Mouse (Mus musculus) stomach, embryonic 15.5 days (tissue): ENCODE results near the gene Lss. TPM values are rescaled to one million over a fixed set of nuclear protein-coding genes. Genes with fewer than 3 reads are reported as not detected.

Experiments
- ATAC-seq: fragments of 200-750 bp; cut with Nextera tagmentation; 2 replicates; pipeline ENCODE4 v1.8.0; 2017; ENCODE audit warnings: low read depth, moderate number of reproducible peaks, moderate TSS enrichment; ENCODE audit not compliant: insufficient read depth, low FRiP score
- H3K27ac ChIP-seq: fragments of 300-500 bp; sonication (generic); 2 replicates; pipeline ENCODE4 v1.5.1; 2015; ENCODE audit warnings: mild to moderate bottlenecking, inconsistent platforms
- H3K27me3 ChIP-seq: fragments of 300-500 bp; sonication (generic); replicated peaks from 2 replicates; pipeline ENCODE4 v1.6.1; 2015; ENCODE audit warnings: inconsistent platforms
- H3K36me3 ChIP-seq: fragments of 300-500 bp; sonication (generic); 2 replicates; pipeline ENCODE4 v1.6.1; 2015; ENCODE audit warnings: inconsistent platforms
- H3K4me1 ChIP-seq: fragments of 300-500 bp; sonication (generic); 2 replicates; pipeline ENCODE4 v1.6.1; 2015; ENCODE audit warnings: inconsistent platforms
- H3K4me2 ChIP-seq: fragments of 300-500 bp; sonication (generic); 2 replicates; pipeline ENCODE4 v1.6.1; 2015; ENCODE audit warnings: mild to moderate bottlenecking, inconsistent platforms
- H3K4me3 ChIP-seq: fragments of 300-500 bp; sonication (generic); replicated peaks from 2 replicates; pipeline ENCODE4 v1.5.1; 2015; ENCODE audit warnings: inconsistent platforms
- H3K9ac ChIP-seq: fragments of 300-500 bp; sonication (generic); 2 replicates; pipeline ENCODE4 v1.6.1; 2015; ENCODE audit warnings: inconsistent platforms
- H3K9me3 ChIP-seq: fragments of 300-500 bp; sonication (generic); 2 replicates; pipeline ENCODE4 v1.6.1; 2016; ENCODE audit warnings: inconsistent platforms
- WGBS: fragments of 180-500 bp; shearing (Covaris S2); methylation state at CpG from one replicate; pipeline ENCODE4 v1.1.7; 2015; 5-methylcytosine and 5-hydroxymethylcytosine counted together
- polyA plus RNA-seq: library from polyadenylated mRNA; unstranded; fragments of >200 nt; fragmentation: Nextera tagmentation; extraction: Ambion mirVana; gene quantifications from 2 replicates; pipeline ENCODE4 v1.2.1, GENCODE M21; 2015

The Lss gene
- polyA plus RNA-seq, 1 experiment from 2014 or later: 51.9 TPM

DNA sequence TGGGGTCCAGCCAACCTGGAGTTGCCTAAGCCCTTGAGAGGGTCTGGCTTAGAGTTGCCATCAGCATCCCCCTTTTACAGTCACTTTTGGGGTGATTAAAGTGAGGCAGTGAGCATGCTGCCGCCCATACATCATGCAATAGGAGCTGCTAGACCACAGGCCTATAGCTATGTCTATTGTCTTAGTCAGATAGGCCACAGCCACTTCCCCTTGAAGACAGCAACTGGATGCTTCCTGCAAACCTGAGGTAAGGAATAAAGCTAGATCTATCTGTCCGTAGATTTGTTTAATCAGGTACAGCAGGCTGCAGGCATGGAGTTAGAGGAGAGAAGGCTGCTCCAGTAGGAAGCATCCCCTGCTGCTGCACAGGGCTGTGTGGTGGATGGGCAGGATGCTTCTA is 39.7 kb downstream of the Lss start:
- H3K27ac ChIP-seq: no peak overlapping the region
- no peak overlapping the region for H3K4me3 ChIP-seq
- no peaks in the 10 kb centered on the region for H3K4me1 ChIP-seq
- H3K27me3 ChIP-seq: no peaks in the 10 kb centered on the region
- no peaks in the 10 kb centered on the region for H3K36me3 ChIP-seq
- no peak for ATAC-seq
- no peak overlapping the region for H3K4me2 ChIP-seq
- H3K9me3 ChIP-seq: no peaks in the 10 kb centered on the region
- WGBS: 76% methylated on average over 2 of the region's 2 CpGs
- H3K9ac ChIP-seq: no peak overlapping the region

DNA sequence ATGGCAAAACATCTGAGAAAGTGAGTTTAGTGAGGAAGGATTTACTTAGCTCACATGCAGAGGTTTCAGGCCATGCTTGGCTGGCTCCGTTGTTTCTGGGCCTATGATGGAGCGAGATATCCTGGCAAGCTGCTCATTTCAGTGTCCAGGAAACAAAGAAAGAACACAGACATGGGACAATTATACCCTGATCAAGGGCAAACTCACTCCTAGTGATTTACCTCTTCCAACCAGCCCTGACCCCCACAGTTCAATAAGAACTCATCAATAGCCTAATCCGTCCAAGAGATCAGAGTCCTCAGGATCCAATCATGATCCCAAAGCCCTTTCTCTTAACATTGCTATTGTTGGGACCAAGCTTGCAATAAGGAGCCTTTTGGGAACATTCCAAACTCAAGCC is 40.8 kb downstream of the Lss start:
- 86% methylated on average over 3 of the region's 3 CpGs for WGBS

DNA sequence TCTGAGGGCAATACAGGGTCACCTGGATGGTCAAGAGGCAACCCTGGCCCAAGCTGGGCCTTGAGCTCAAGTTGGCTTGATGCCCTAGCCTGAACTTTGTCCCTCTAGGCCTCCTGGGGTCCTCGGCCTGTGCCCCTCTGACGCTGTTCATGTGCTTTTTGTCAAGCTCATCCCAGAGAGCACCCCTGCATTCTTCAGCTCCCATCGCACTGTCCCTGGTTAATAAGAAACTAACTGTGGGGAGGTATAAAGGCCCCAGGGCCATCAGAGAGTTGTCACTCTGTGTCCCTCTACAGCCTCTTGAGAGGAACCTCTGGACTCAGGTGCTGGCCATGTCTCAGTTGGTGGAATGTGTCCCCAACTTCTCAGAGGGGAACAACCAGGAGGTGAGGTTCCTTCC is 44.0 kb downstream of the Lss start, which contains the start of gene Ftcd:
Gene Ftcd, plus strand, starts transcription at position 275 of the 400 bp plus-strand sequence.
- no peak; the same call in 1 of the 2 replicates for ATAC-seq
- 81% methylated on average over 3 of the region's 3 CpGs for WGBS
- H3K9me3 ChIP-seq: no peaks in the 10 kb centered on the region

More for the DNA sequence above, 40.8 kb downstream of the Lss start:
- Histone ChIP-seq H3K4me3 (no peak overlapping the region), H3K27ac (no peak overlapping the region), H3K27me3 (no peaks in the 10 kb centered on the region), H3K9me3 (no peaks in the 10 kb centered on the region), H3K4me1 (no peaks in the 10 kb centered on the region), H3K4me2 (no peak overlapping the region), H3K9ac (no peak overlapping the region), H3K36me3 (no peaks in the 10 kb centered on the region)
- no peak for ATAC-seq

DNA sequence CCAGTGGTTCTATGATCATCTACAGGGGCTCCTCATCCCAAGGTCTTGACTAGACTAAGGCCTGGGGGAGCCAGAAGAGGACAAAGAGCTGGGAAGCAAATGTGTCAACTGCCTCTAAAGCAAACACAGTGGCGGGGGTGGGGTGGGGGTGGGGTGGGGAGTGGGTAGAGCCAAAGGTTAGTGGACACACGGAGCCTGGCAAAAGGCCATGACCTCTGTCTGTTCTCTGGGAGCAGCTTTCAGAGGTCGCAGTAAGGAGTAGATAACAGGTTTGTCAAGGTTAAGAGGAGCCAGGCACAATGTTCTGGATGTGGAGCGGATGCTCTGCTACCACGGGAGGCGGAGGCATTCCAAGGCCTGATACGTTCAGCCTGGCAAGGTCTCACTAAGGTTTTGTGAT is 45.5 kb downstream of the Lss start:
- no peaks in the 10 kb centered on the region for H3K36me3 ChIP-seq
- H3K4me2 ChIP-seq: no peak overlapping the region
- no peak overlapping the region for H3K9ac ChIP-seq
- no peak overlapping the region for H3K27ac ChIP-seq
- ATAC-seq: no peak; the same call in 1 of the 2 replicates
- 60% methylated on average over 7 of the region's 7 CpGs for WGBS
- no peaks in the 10 kb centered on the region for H3K4me1 ChIP-seq
- H3K9me3 ChIP-seq: no peaks in the 10 kb centered on the region
- H3K27me3 ChIP-seq: no peaks in the 10 kb centered on the region
- H3K4me3 ChIP-seq: no peak overlapping the region

More for the DNA sequence above, 44.0 kb downstream of the Lss start, which contains the start of gene Ftcd:
- Histone ChIP-seq H3K4me2 (no peak within 1 kb of the TSS), H3K36me3 (no peaks in the 10 kb centered on the region), H3K9ac (no peak within 1 kb of the TSS), H3K4me3 (no peak within 1 kb of the TSS), H3K27ac (no peak within 1 kb of the TSS), H3K27me3 (no peaks in the 10 kb centered on the region), H3K4me1 (no peaks in the 10 kb centered on the region)

DNA sequence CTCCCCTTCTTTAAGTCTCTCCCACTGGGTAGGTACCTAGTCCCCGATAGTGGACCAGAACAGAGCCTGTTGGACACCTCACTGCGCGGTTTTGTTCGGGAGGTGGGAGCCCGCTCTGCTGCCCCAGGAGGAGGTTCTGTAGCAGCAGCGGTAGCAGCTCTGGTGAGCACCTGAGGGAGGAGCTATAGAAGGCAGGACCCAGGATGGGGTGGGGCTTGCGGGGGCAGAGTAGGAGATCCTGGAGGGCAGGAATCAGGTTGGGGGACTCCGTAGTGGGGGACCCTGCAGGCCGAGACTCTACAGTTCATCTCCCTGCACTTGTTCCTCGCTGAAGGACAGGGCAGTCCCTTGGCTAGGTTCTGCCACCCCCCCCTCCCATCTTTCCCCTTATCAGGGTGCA is 52.8 kb downstream of the Lss start:
- no peaks in the 10 kb centered on the region for H3K4me1 ChIP-seq
- H3K4me3 ChIP-seq: no peak overlapping the region
- H3K27me3 ChIP-seq: no peaks in the 10 kb centered on the region
- 17% methylated on average over 10 of the region's 10 CpGs for WGBS
- H3K9ac ChIP-seq: no peak overlapping the region
- no peaks in the 10 kb centered on the region for H3K9me3 ChIP-seq
- no peaks in the 10 kb centered on the region for H3K36me3 ChIP-seq
- peak overlapping the region; percentile 41 for H3K4me2 ChIP-seq
- 0 out of 2 replicates have a peak, but pooled peaks have one; percentile 35 for ATAC-seq
- H3K27ac ChIP-seq: no peak overlapping the region

DNA sequence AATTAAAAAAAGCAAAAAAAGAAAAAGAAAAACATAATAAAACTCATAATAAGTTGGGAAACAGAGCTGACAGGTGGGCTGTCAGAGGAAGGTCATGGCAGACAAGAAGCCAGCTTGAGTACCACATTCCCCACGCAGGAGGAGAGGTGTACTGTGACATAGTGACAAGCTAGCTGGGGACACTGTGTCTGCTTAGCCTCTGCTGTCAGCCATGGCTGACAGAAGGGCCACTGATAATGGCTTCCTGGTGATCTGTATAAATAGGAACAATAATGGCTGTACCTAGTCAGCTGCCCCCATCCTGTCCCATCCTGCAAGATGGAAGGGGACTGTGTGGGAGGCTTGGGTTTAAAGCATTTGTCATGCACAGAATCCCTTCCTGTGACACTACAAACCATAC is 54.8 kb downstream of the Lss start:
- Histone ChIP-seq H3K9ac (no peak overlapping the region), H3K9me3 (no peaks in the 10 kb centered on the region), H3K27ac (no peak overlapping the region), H3K4me3 (no peak overlapping the region), H3K27me3 (no peaks in the 10 kb centered on the region), H3K4me1 (no peaks in the 10 kb centered on the region), H3K36me3 (no peaks in the 10 kb centered on the region), H3K4me2 (no peak overlapping the region)
- ATAC-seq: no peak
- WGBS: 32% methylated on average over 1 of the region's 1 CpGs

DNA sequence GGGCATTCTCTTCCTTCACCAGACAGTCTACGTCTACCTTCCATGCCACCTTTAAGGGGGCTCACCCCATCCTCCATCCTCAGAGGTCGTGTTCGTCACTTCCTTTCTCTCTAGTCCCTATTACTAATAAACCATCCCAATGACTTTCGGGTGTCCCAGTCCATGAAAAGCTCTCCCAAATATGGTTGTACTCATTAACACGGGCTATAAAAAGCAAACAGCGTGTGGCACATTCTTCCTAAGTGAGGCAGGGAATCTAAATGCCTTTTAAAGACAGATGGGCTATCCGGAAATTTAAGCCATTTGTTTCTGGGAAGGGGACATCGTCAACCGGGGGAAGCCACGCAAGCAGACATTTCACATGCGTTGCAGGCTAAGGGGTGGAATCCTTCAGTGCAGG is 58.8 kb downstream of the Lss start:
- no peak for ATAC-seq
- Histone ChIP-seq H3K27me3 (no peaks in the 10 kb centered on the region), H3K36me3 (no peaks in the 10 kb centered on the region), H3K9me3 (no peaks in the 10 kb centered on the region), H3K4me2 (no peak overlapping the region), H3K27ac (no peak overlapping the region), H3K4me3 (no peak overlapping the region), H3K9ac (no peak overlapping the region), H3K4me1 (no peaks in the 10 kb centered on the region)
- WGBS: 75% methylated on average over 11 of the region's 11 CpGs

DNA sequence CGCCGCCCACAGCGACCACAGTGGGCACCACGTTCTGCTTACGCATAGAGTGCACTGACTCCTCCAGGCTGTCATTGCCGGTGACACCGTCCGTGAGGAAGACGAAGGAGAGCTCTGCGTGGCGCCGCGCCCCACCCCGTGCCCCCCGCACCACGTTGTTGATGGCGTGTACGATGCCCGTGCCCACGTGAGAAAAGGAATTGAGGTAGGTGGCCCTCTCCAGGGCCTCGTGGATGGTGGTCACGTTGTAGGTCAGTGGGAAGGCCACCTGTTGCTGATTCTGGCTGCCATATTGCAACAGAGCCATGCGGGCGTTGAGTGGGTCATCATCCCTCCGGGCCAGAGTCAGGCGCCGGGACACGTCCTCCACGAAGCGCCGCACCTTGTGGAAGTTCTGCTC is 65.0 kb downstream of the Lss start:
- Histone ChIP-seq H3K27me3 (no peaks in the 10 kb centered on the region), H3K4me1 (no peaks in the 10 kb centered on the region), H3K4me3 (no peak overlapping the region), H3K4me2 (no peak overlapping the region), H3K36me3 (0 out of 2 replicates have a peak, but pooled peaks cover 5% of the 10 kb centered on the region), H3K27ac (no peak overlapping the region), H3K9ac (no peak overlapping the region), H3K9me3 (no peaks in the 10 kb centered on the region)
- WGBS: 91% methylated on average over 31 of the region's 31 CpGs
- ATAC-seq: no peak

DNA sequence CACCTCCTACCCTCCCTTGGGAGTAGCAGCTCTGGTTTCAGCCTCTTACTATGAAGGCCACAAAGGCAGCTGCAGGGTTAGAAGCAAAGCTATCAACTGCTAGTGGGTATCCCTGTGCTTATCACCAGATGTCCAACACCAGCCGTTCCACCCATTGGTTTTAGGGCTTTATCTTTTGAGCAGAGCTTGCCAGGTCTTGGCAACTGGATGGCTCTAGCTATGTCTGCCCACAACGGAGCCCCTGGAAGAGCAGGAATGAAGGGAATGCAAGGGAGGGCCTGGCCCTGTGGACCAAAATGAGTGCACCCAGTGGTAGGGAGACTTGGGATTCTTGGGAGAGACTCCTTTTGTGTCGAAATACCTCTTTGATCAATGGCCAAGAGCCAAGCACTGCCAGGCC is 71.3 kb downstream of the Lss start:
- ATAC-seq: no peak
- Histone ChIP-seq H3K27me3 (no peaks in the 10 kb centered on the region), H3K9ac (no peak overlapping the region), H3K9me3 (no peaks in the 10 kb centered on the region), H3K4me3 (no peak overlapping the region), H3K36me3 (peaks cover 28% of the 10 kb centered on the region), H3K4me2 (no peak overlapping the region), H3K27ac (no peak overlapping the region), H3K4me1 (no peaks in the 10 kb centered on the region)
- 73% methylated on average over 3 of the region's 3 CpGs for WGBS

Other genes starting within 250 kb of the Lss start
- gene Dip2a, start 186.3 kb upstream of the Lss start, polyA plus RNA-seq: 9.5 and 10.9 TPM in 2 replicates
- 1.7 TPM in 1 of 2 replicates, not detected in the other for gene AC141477.1, start 91.1 kb upstream of the Lss start, polyA plus RNA-seq
- 13.6 and 14.1 TPM in 2 replicates for gene Pcnt, start 88.8 kb upstream of the Lss start, polyA plus RNA-seq
- not detected in 2 replicates for gene 2610028H24Rik, start 82.5 kb upstream of the Lss start, polyA plus RNA-seq
- 41.8 and 42.5 TPM in 2 replicates for gene Mcm3ap, start 62.7 kb upstream of the Lss start, polyA plus RNA-seq
- 5.4 and 5.6 TPM in 2 replicates for gene Ybey, start 62.5 kb upstream of the Lss start, polyA plus RNA-seq
- gene Spatc1l, start 30.7 kb downstream of the Lss start, polyA plus RNA-seq: 0.09 and 0.13 TPM in 2 replicates
- gene Ftcd, start 44.1 kb downstream of the Lss start, polyA plus RNA-seq: 0.99 and 2.2 TPM in 2 replicates
- 294 and 297 TPM in 2 replicates for gene Col6a2, start 92.0 kb downstream of the Lss start, polyA plus RNA-seq
- 326 and 336 TPM in 2 replicates for gene Col6a1, start 194.6 kb downstream of the Lss start, polyA plus RNA-seq